Mouse (Mus musculus): Measurements from ENCODE around the gene Angpt4. TPM values are rescaled to one million over a fixed set of nuclear protein-coding genes. Genes with fewer than 3 reads are reported as not detected.

The Angpt4 gene
- polyA plus RNA-seq, 1 experiment from 2014 or later: not detected

DNA sequence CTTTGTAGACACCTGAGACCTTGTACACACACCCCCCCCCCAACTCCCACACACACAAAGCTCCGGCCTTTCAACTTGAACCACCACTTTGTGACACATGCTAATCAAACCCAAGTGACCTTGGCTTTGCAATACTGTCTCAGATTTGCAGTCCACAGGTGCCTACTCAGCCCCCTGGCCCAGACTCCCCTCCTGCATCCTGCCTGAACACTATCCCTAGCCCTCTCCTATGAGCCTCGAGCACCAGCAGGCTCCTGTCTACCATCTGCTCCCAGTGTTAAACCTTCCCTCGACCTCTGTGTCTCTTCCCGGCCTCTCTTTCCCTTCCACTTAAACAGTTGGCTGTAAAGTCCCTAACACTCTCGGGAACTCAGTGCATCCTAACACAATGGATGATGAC lies 80.4 kb downstream of the Angpt4 start:
- peak overlapping the region; percentile 72 for H3K27ac ChIP-seq
- no peaks in the 10 kb centered on the region for H3K9me3 ChIP-seq (replicated peaks)
- ATAC-seq: 0 out of 2 replicates have a peak, but pooled peaks have one; percentile 46
- no peak overlapping the region for H3K4me3 ChIP-seq
- peaks cover 29% of the 10 kb centered on the region for H3K27me3 ChIP-seq
- H3K4me1 ChIP-seq: peaks cover 25% of the 10 kb centered on the region
- H3K4me2 ChIP-seq: no peak overlapping the region
- WGBS: 55% methylated on average over 5 of the region's 5 CpGs
- no peaks in the 10 kb centered on the region for H3K36me3 ChIP-seq (ENCODE audit: poor library complexity, severe bottlenecking)
- H3K9ac ChIP-seq: no peak overlapping the region

- Histone ChIP-seq H3K4me3 (no peak overlapping the region; the same call in 1 of the 2 replicates), H3K4me1 (peaks cover 25% of the 10 kb centered on the region), H3K9me3 (replicated peaks) (no peaks in the 10 kb centered on the region), H3K27ac (no peak overlapping the region), H3K4me2 (peak overlapping the region; percentile 48), H3K9ac (no peak overlapping the region), H3K27me3 (peaks cover 58% of the 10 kb centered on the region), H3K36me3 (ENCODE audit: poor library complexity, severe bottlenecking) (no peaks in the 10 kb centered on the region)
- peak; percentile 20; the same call in 1 of the 2 replicates for ATAC-seq
- WGBS: 6% methylated on average over 22 of the region's 22 CpGs
Observed at GRCm38 (mm10) chr2:151994350-151995122, 83.5 kb downstream of the Angpt4 start.

MicroRNAs encoded within 50 kb of the gene (microRNA counts, 519-probe panel; counts per million panel counts)
- 177 counts per million, percentile 53 among the panel's probes with 10 or more counts for microRNA mmu-miR-1953

Small RNAs within 50 kb of the gene (microRNA-seq; reads per million reads assigned to microRNA genes)
- not detected for gene Mir1953

Other genes starting within 250 kb of the Angpt4 start
- gene Rad21l, start 242.7 kb upstream of the Angpt4 start, polyA plus RNA-seq (2015; fragmentation: Nextera tagmentation; extraction: Ambion mirVana): 0.10 TPM in 1 of 2 replicates, not detected in the other
- gene Tmem74b, start 209.2 kb upstream of the Angpt4 start, polyA plus RNA-seq (2015; fragmentation: Nextera tagmentation; extraction: Ambion mirVana): 13.3 and 16.9 TPM in 2 replicates
- gene Psmf1, start 167.0 kb upstream of the Angpt4 start, polyA plus RNA-seq (2015; fragmentation: Nextera tagmentation; extraction: Ambion mirVana): 49.9 and 50.9 TPM in 2 replicates
- gene Rspo4, start 68.3 kb upstream of the Angpt4 start, polyA plus RNA-seq (2015; fragmentation: Nextera tagmentation; extraction: Ambion mirVana): 0.06 TPM in 1 of 2 replicates, not detected in the other
- 88.9 and 99.0 TPM in 2 replicates for gene Fam110a, start 69.0 kb downstream of the Angpt4 start, polyA plus RNA-seq (2015; fragmentation: Nextera tagmentation; extraction: Ambion mirVana)
- 0.71 and 0.87 TPM in 2 replicates for gene Slc52a3, start 85.3 kb downstream of the Angpt4 start, polyA plus RNA-seq (2015; fragmentation: Nextera tagmentation; extraction: Ambion mirVana)
- gene Scrt2, start 170.3 kb downstream of the Angpt4 start, polyA plus RNA-seq (2015; fragmentation: Nextera tagmentation; extraction: Ambion mirVana): 17.5 and 19.9 TPM in 2 replicates
- gene Srxn1, start 194.3 kb downstream of the Angpt4 start, polyA plus RNA-seq (2015; fragmentation: Nextera tagmentation; extraction: Ambion mirVana): 10.3 and 10.7 TPM in 2 replicates
- gene Tcf15, start 232.4 kb downstream of the Angpt4 start, polyA plus RNA-seq (2015; fragmentation: Nextera tagmentation; extraction: Ambion mirVana): 1.4 and 1.8 TPM in 2 replicates